Mouse (Mus musculus): ENCODE measurements around the gene 1700016C15Rik.

DNA sequence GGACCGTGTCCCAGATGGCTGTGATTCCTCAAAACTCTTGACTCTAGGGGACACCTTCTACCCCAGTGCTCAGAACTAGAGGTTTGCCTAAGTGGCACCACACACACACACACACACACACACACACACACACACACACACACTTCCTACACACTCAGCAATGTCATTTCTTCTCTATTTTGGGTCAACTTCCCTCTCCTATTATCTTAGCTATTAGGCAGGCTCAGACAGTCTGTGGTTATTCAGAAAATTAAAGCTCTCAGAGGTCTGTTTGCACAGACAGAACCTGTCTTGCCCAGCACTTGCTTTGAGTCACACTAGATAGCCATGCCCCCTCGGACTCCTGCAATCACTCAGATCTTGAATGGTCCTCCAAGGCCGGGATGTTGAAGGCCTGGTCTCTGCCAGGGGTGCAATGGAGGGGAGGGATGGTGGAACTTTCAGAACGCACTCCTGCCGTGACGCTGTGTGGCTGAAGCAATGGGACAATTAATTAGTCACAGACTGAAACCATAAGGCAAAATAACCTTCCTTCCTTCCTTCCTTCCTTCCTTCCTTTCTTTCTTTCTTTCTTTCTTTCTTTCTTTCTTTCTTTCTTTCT lies 8.0 kb downstream of the 1700016C15Rik start:
- no peak for TF ChIP-seq CTCF (IDR thresholded peaks at IDR 0.05; ENCODE audit: extremely low read depth, insufficient read depth, insufficient read length, insufficient replicate concordance)
- TF ChIP-seq POLR2A (IDR thresholded peaks at IDR 0.05; ENCODE audit: low read depth, low read length), result no peak

Measured in spleen, adult 2 months (tissue).